In the genomic region with DNA sequence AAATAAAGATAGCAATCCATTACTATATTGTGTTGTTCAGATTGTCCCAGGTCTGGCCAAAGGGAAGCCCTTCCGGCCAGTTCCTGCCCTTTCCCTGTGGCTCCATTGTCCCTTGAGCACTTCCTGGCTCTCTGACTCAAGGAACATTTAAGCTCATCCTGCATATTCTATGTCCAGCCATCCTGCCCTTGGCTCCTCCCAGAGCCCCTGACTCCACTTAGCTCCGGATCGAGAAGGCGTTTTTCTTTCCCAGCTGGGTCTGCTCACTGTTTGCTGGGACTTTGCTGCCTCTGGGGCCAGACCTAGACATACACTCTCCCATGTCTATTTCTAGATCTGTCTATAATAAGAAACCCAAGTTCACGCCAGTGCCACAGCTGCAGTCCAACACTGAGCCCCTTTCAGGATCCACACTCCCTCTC, we compare ENCODE assay signal across 11 mouse cellular contexts. TPM values are rescaled to one million over a fixed set of nuclear protein-coding genes. Genes with fewer than 3 reads are reported as not detected.
DNase-seq lines count a peak whose midpoint lies in the region; ATAC-seq lines count a peak whose summit lies in the region.
"Had no signal": no experiment of that assay in that cellular context is flagged by ENCODE, and none has a peak within 500 bp of the region (broad histone marks: within the 10 kb centered on the region; RNA-seq: fewer than 3 reads in every experiment).

No protein-coding gene starts in this region.

- no peaks in the 10 kb centered on the region for H3K9me3 ChIP-seq in limb, embryonic 11.5 days (ENCODE audit: control insufficient read depth, low read length)
- H3K9me3 ChIP-seq in limb, embryonic 10.5 days (replicated peaks), result no peaks in the 10 kb centered on the region
- H3K9me3 ChIP-seq in heart, embryonic 10.5 days, result no peaks in the 10 kb centered on the region
- no peaks in the 10 kb centered on the region for H3K9me3 ChIP-seq in hindbrain, embryonic 14.5 days (ENCODE audit: control insufficient read depth, low read length)

- no peaks in the 10 kb centered on the region for H3K4me1 ChIP-seq in limb, embryonic 11.5 days (ENCODE audit: control insufficient read depth, insufficient read depth, low read length)
- H3K4me1 ChIP-seq in limb, embryonic 10.5 days, result peaks cover 13% of the 10 kb centered on the region; the same call in 1 of the 2 replicates
- H3K4me1 ChIP-seq in heart, embryonic 10.5 days, result peaks cover 35% of the 10 kb centered on the region
- no peaks in the 10 kb centered on the region for H3K4me1 ChIP-seq in hindbrain, embryonic 14.5 days (replicated peaks; ENCODE audit: control insufficient read depth, insufficient read depth, low read length)

- no peaks in the 10 kb centered on the region for H3K36me3 ChIP-seq in limb, embryonic 11.5 days (ENCODE audit: control insufficient read depth, insufficient read depth, low read length)
- no peaks in the 10 kb centered on the region for H3K36me3 ChIP-seq in limb, embryonic 10.5 days
- no peaks in the 10 kb centered on the region for H3K36me3 ChIP-seq in heart, embryonic 10.5 days
- H3K36me3 ChIP-seq in hindbrain, embryonic 14.5 days (replicated peaks; ENCODE audit: control insufficient read depth, insufficient read depth), result no peaks in the 10 kb centered on the region

- no peak overlapping the region for H3K4me3 ChIP-seq in limb, embryonic 11.5 days (ENCODE audit: low read depth, low read length)
- no peak overlapping the region for H3K4me3 ChIP-seq in limb, embryonic 10.5 days
- no peak overlapping the region for H3K4me3 ChIP-seq in heart, embryonic 10.5 days
- no peak overlapping the region for H3K4me3 ChIP-seq in hindbrain, embryonic 14.5 days (replicated peaks; ENCODE audit: low read length)

- H3K27ac ChIP-seq in limb, embryonic 11.5 days (replicated peaks; ENCODE audit: low read depth, low read length), result no peak overlapping the region
- no peak overlapping the region for H3K27ac ChIP-seq in limb, embryonic 10.5 days
- peak overlapping the region; percentile 74 for H3K27ac ChIP-seq in heart, embryonic 10.5 days
- peak overlapping the region; percentile 11; the same call in 1 of the 2 replicates for H3K27ac ChIP-seq in hindbrain, embryonic 14.5 days

- H3K9ac ChIP-seq in limb, embryonic 11.5 days (ENCODE audit: low read length), result no peak overlapping the region
- no peak overlapping the region for H3K9ac ChIP-seq in hindbrain, embryonic 14.5 days

- 55% methylated on average over 5 of the region's 5 CpGs for WGBS in limb, embryonic 11.5 days
- 58% methylated on average over 5 of the region's 5 CpGs for WGBS in limb, embryonic 10.5 days
- WGBS in heart, embryonic 10.5 days, result 23% methylated on average over 5 of the region's 5 CpGs
- WGBS in hindbrain, embryonic 14.5 days, result 60% methylated on average over 5 of the region's 5 CpGs

- no peaks in the 10 kb centered on the region for H3K27me3 ChIP-seq in limb, embryonic 11.5 days (ENCODE audit: control insufficient read depth, insufficient read depth, low read length)
- H3K27me3 ChIP-seq in limb, embryonic 10.5 days (ENCODE audit: low read depth, poor library complexity, severe bottlenecking), result no peaks in the 10 kb centered on the region
- H3K27me3 ChIP-seq in heart, embryonic 10.5 days (ENCODE audit: insufficient read depth, poor library complexity, severe bottlenecking), result no peaks in the 10 kb centered on the region
- no peaks in the 10 kb centered on the region for H3K27me3 ChIP-seq in hindbrain, embryonic 14.5 days (ENCODE audit: control insufficient read depth, insufficient read depth, low read length)

- ATAC-seq in limb, embryonic 11.5 days (ENCODE audit: insufficient number of reproducible peaks, low FRiP score, low TSS enrichment, low read depth), result no peak
- no peak for ATAC-seq in hindbrain, embryonic 14.5 days (ENCODE audit: low FRiP score)

- no peak overlapping the region for H3K4me2 ChIP-seq in limb, embryonic 11.5 days (ENCODE audit: low read depth, severe bottlenecking)
- H3K4me2 ChIP-seq in hindbrain, embryonic 14.5 days (replicated peaks), result no peak overlapping the region

- DNase-seq in limb, embryonic 11.5 days (ENCODE audit: low spot score), result peak; percentile 20
- no peak for DNase-seq in limb, embryonic 10.5 days (ENCODE audit: low spot score)
- peak; percentile 77 for DNase-seq in heart, embryonic 10.5 days (ENCODE audit: low spot score)
- DNase-seq in hindbrain, embryonic 14.5 days (ENCODE audit: low spot score), result no peak
- peak; percentile 69 for DNase-seq in lung, postnatal 10 days
- DNase-seq in yolk sac, embryonic 10.5 days (ENCODE audit: low spot score), result no peak
- no peak for DNase-seq in right cerebral cortex, postnatal 25 days
- no peak for DNase-seq in adrenal gland, postnatal 4 days (ENCODE audit: low spot score in 2 of 2)
- DNase-seq: adrenal gland, adult 2 months; cerebellum, postnatal 10 days; thymus, postnatal 4 days had no signal

RNA-seq across cellular contexts. Expression of a gene that starts 26.1 kb away (rescaled TPM):
- polyA plus RNA-seq in limb, embryonic 11.5 days (2014; fragmentation: Nextera tagmentation; extraction: Ambion mirVana), result 24.9 and 27.6 TPM in 2 replicates
- 19.9 and 20.3 TPM in 2 replicates for polyA plus RNA-seq in limb, embryonic 10.5 days (2016; fragmentation: Nextera tagmentation; extraction: Ambion mirVana)
- polyA plus RNA-seq in heart, embryonic 10.5 days (2016; fragmentation: Nextera tagmentation; extraction: Ambion mirVana), result 7.7 and 12.9 TPM in 2 replicates
- polyA plus RNA-seq in hindbrain, embryonic 14.5 days (2014; fragmentation: Nextera tagmentation; extraction: Ambion mirVana), result 15.9 and 16.3 TPM in 2 replicates
- total RNA-seq in adrenal gland, postnatal 4 days (2021), result 10 to 100 TPM; 25.3 to 26.7 TPM

RNA-seq across cellular contexts. Expression of a gene that starts 55.5 kb away (rescaled TPM):
- 46.1 and 53.2 TPM in 2 replicates for polyA plus RNA-seq in limb, embryonic 11.5 days (2014; fragmentation: Nextera tagmentation; extraction: Ambion mirVana)
- 99.6 and 99.8 TPM in 2 replicates for polyA plus RNA-seq in limb, embryonic 10.5 days (2016; fragmentation: Nextera tagmentation; extraction: Ambion mirVana)
- polyA plus RNA-seq in heart, embryonic 10.5 days (2016; fragmentation: Nextera tagmentation; extraction: Ambion mirVana), result 99.0 and 123 TPM in 2 replicates
- 92.9 and 93.8 TPM in 2 replicates for polyA plus RNA-seq in hindbrain, embryonic 14.5 days (2014; fragmentation: Nextera tagmentation; extraction: Ambion mirVana)
- total RNA-seq in adrenal gland, postnatal 4 days (2021), result 100 to 1,000 TPM; 132 to 147 TPM

Comparison
In these comparisons a context has a peak if more than half of its experiments do, and no peak if none do; other contexts are left out.
1. DNase-seq: peak in limb, embryonic 11.5 days (single experiment), heart, embryonic 10.5 days (single experiment) and lung, postnatal 10 days (single experiment); none in limb, embryonic 10.5 days (single experiment), hindbrain, embryonic 14.5 days (single experiment), yolk sac, embryonic 10.5 days (single experiment), right cerebral cortex, postnatal 25 days (single experiment) and adrenal gland, postnatal 4 days (0 of 2).
2. H3K27ac ChIP-seq: peak in heart, embryonic 10.5 days (single experiment) and hindbrain, embryonic 14.5 days (single experiment); none in limb, embryonic 11.5 days (single experiment) and limb, embryonic 10.5 days (single experiment).